Mouse (Mus musculus): ENCODE results near the gene Pkd1. TPM values are rescaled to one million over a fixed set of nuclear protein-coding genes. Genes with fewer than 3 reads are reported as not detected.

The Pkd1 gene
- polyA plus RNA-seq, 1 experiment from 2014 or later: 35.9 TPM

DNA sequence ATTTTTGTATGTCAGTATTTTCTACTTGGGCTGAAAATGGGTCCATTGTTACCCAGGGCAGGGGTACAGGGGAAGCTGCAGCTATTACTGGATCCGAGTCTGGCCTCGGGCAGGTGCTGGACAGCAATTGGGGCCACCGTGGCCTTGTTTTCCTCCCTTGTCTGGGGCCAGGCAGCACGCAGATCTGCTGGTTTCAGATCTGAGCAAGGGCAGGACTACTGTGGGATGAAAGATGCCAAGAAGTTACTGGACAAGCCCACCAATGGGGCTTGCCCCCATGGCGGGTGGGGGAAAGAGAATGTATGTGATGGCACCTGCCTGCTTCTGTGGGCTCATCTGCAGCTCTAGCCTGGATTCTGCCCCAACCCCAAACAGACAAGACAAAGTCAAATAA lies 46.4 kb downstream of the Pkd1 start:
- ATAC-seq (ENCODE audit: insufficient number of reproducible peaks, insufficient read depth, low FRiP score, low read depth): no peak
- Histone ChIP-seq H3K27ac (ENCODE audit: low read length) (no peak overlapping the region), H3K9me3 (ENCODE audit: control insufficient read depth, low read depth, low read length) (no peaks in the 10 kb centered on the region), H3K4me1 (ENCODE audit: control insufficient read depth, insufficient read depth, low read length) (no peaks in the 10 kb centered on the region), H3K27me3 (ENCODE audit: control insufficient read depth, insufficient read depth, low read length) (no peaks in the 10 kb centered on the region), H3K4me2 (replicated peaks; ENCODE audit: low read depth, low read length) (no peak overlapping the region), H3K4me3 (ENCODE audit: low read depth, low read length) (no peak overlapping the region), H3K9ac (replicated peaks; ENCODE audit: low read depth, low read length) (no peak overlapping the region), H3K36me3 (ENCODE audit: control insufficient read depth, insufficient read depth, low read length) (peaks cover 72% of the 10 kb centered on the region)
- WGBS: 69% methylated on average over 5 of the region's 5 CpGs

DNA sequence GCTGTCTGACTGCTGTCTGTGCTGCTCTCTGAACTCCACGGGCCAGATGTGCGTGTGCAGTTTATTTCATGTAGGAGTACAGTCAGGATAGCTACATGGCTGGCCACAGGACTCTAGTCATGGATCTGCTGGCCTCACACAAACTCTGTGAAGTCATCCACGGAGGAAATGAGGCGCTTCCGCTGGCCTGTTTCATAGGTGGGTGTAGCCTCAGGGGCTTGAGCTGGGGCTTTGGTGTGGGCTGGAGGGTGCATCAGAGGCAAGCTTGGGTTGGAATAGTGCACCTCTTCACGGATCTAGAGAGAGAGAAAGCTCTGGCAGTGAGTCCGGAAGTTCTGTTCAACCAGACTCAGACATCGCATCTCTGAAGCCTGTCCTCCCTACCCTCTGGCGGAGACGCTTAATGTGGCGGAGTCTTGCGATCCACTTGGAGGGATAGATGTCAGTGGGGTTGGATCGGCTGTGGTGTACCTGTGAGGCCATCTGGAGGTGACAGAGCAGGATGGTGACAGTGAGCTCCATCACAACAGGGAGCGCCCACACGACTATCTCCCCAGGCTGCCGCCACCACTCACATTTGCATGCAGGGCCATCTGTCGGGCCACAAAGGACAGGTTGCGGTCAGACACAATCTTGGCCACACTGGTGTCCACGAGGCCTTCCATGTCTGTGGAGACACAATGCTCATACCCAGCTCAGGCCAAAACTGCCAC lies 47.0 kb downstream of the Pkd1 start:
- ATAC-seq (ENCODE audit: insufficient number of reproducible peaks, insufficient read depth, low FRiP score, low read depth): no peak
- 90% methylated on average over 19 of the region's 19 CpGs for WGBS
- no peak overlapping the region for H3K9ac ChIP-seq (replicated peaks; ENCODE audit: low read depth, low read length)
- no peak overlapping the region for H3K27ac ChIP-seq (ENCODE audit: low read length)
- H3K4me2 ChIP-seq (replicated peaks; ENCODE audit: low read depth, low read length): no peak overlapping the region
- H3K4me3 ChIP-seq (ENCODE audit: low read depth, low read length): no peak overlapping the region
- no peaks in the 10 kb centered on the region for H3K4me1 ChIP-seq (ENCODE audit: control insufficient read depth, insufficient read depth, low read length)
- H3K9me3 ChIP-seq (ENCODE audit: control insufficient read depth, low read depth, low read length): no peaks in the 10 kb centered on the region
- H3K27me3 ChIP-seq (ENCODE audit: control insufficient read depth, insufficient read depth, low read length): no peaks in the 10 kb centered on the region
- H3K36me3 ChIP-seq (ENCODE audit: control insufficient read depth, insufficient read depth, low read length): peaks cover 69% of the 10 kb centered on the region

DNA sequence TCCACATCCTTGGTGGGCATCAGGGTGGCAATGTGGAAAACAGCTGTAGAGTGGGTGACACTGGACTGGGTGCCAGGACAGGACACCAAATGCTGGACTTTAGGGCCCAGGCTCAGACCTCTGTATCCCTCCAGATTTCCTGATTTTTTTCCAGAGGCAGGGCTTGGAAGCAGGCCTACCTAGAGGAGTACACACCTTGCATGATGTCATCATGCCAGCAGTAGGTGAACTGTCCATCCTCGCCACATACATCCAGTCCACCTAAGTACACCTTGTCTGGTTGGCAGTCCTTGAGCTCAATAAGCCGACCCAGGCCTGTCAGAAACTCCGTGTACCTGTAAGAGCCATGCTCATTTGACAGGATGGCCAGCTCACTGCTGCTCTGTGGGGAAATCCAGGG lies 48.4 kb downstream of the Pkd1 start:
- H3K36me3 ChIP-seq (ENCODE audit: control insufficient read depth, insufficient read depth, low read length): peaks cover 69% of the 10 kb centered on the region
- no peak overlapping the region for H3K4me2 ChIP-seq (replicated peaks; ENCODE audit: low read depth, low read length)
- H3K9me3 ChIP-seq (ENCODE audit: control insufficient read depth, low read depth, low read length): no peaks in the 10 kb centered on the region
- 86% methylated on average over 3 of the region's 3 CpGs for WGBS
- no peaks in the 10 kb centered on the region for H3K4me1 ChIP-seq (ENCODE audit: control insufficient read depth, insufficient read depth, low read length)
- H3K27ac ChIP-seq (ENCODE audit: low read length): no peak overlapping the region
- no peak overlapping the region for H3K4me3 ChIP-seq (ENCODE audit: low read depth, low read length)
- H3K9ac ChIP-seq (replicated peaks; ENCODE audit: low read depth, low read length): no peak overlapping the region
- no peaks in the 10 kb centered on the region for H3K27me3 ChIP-seq (ENCODE audit: control insufficient read depth, insufficient read depth, low read length)
- no peak for ATAC-seq (ENCODE audit: insufficient number of reproducible peaks, insufficient read depth, low FRiP score, low read depth)

DNA sequence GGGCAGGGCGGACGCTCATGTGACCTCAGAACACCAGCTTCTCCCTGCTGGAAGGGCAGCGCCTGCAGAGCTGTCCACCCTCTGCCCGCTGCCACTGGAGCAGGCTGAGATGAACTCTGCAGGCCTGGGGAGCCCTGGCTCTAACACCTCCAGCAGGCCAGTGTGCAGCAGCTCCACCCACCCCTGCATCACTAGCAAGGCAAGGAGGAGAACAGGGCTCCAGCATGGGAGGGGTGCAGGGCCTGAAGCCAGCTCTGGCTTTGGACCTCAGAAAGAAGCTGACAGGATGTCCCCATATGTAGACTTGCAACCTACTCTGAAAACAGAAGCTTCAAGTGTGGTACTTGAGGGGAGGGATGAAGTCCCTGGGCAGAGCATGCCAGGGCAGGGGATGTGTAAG lies 50.9 kb downstream of the Pkd1 start:
- H3K27ac ChIP-seq (ENCODE audit: low read length): no peak overlapping the region
- H3K4me3 ChIP-seq (ENCODE audit: low read depth, low read length): no peak overlapping the region
- H3K9ac ChIP-seq (replicated peaks; ENCODE audit: low read depth, low read length): no peak overlapping the region
- WGBS: 90% methylated on average over 4 of the region's 4 CpGs
- H3K9me3 ChIP-seq (ENCODE audit: control insufficient read depth, low read depth, low read length): no peaks in the 10 kb centered on the region
- peaks cover 55% of the 10 kb centered on the region for H3K36me3 ChIP-seq (ENCODE audit: control insufficient read depth, insufficient read depth, low read length)
- H3K4me2 ChIP-seq (replicated peaks; ENCODE audit: low read depth, low read length): no peak overlapping the region
- no peaks in the 10 kb centered on the region for H3K27me3 ChIP-seq (ENCODE audit: control insufficient read depth, insufficient read depth, low read length)
- ATAC-seq (ENCODE audit: insufficient number of reproducible peaks, insufficient read depth, low FRiP score, low read depth): no peak
- no peaks in the 10 kb centered on the region for H3K4me1 ChIP-seq (ENCODE audit: control insufficient read depth, insufficient read depth, low read length)

DNA sequence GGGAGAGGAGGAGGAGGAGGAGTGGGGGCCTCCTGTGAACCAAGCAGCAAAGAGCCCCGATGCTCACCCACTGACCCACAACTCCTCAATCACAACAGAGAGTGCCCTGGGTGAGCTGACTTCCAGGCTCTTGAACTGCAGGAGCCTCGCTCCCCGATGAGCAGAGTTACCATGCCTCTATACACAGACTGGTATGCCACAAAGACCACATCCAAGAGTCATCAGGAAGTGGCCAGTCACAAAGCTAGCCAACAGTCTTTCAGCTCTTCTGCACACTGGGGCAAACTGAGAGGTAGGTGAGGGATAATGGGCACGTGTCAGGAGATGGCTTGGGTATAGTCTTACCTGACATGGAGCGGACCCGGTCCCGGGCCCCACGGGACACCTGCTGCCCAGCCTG lies 54.3 kb downstream of the Pkd1 start:
- no peak for ATAC-seq (ENCODE audit: insufficient number of reproducible peaks, insufficient read depth, low FRiP score, low read depth)
- no peak overlapping the region for H3K9ac ChIP-seq (replicated peaks; ENCODE audit: low read depth, low read length)
- no peak overlapping the region for H3K27ac ChIP-seq (ENCODE audit: low read length)
- no peaks in the 10 kb centered on the region for H3K9me3 ChIP-seq (ENCODE audit: control insufficient read depth, low read depth, low read length)
- H3K4me2 ChIP-seq (replicated peaks; ENCODE audit: low read depth, low read length): no peak overlapping the region
- no peaks in the 10 kb centered on the region for H3K4me1 ChIP-seq (ENCODE audit: control insufficient read depth, insufficient read depth, low read length)
- no peak overlapping the region for H3K4me3 ChIP-seq (ENCODE audit: low read depth, low read length)
- whole genome bisulfite sequencing: 88% methylated on average over 8 of the region's 8 CpGs
- H3K27me3 ChIP-seq (ENCODE audit: control insufficient read depth, insufficient read depth, low read length): no peaks in the 10 kb centered on the region
- H3K36me3 ChIP-seq (ENCODE audit: control insufficient read depth, insufficient read depth, low read length): peaks cover 55% of the 10 kb centered on the region

DNA sequence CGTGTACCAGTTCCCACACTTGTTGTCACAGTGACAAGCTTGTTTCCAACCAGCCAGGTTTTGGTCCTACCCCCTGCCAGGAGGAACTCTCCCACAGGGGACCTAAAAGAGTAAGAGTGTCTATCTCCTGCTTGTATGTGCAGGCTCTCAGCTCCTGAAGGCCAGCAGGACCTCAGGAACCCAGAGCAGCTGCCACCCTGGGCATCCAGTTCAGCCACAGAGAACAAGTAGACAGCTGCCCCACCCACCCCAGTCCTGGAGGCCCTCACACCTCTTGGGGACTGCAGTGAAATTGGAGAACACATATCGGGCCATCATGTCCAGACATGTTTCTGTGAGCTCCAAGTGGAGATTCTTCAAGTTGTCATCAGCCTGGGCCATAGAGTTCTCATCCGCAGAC lies 54.9 kb downstream of the Pkd1 start:
- Histone ChIP-seq H3K36me3 (ENCODE audit: control insufficient read depth, insufficient read depth, low read length) (peaks cover 53% of the 10 kb centered on the region), H3K4me1 (ENCODE audit: control insufficient read depth, insufficient read depth, low read length) (no peaks in the 10 kb centered on the region), H3K27me3 (ENCODE audit: control insufficient read depth, insufficient read depth, low read length) (no peaks in the 10 kb centered on the region), H3K27ac (ENCODE audit: low read length) (no peak overlapping the region), H3K9me3 (ENCODE audit: control insufficient read depth, low read depth, low read length) (no peaks in the 10 kb centered on the region), H3K9ac (replicated peaks; ENCODE audit: low read depth, low read length) (no peak overlapping the region), H3K4me3 (ENCODE audit: low read depth, low read length) (no peak overlapping the region), H3K4me2 (replicated peaks; ENCODE audit: low read depth, low read length) (no peak overlapping the region)
- 90% methylated on average over 3 of the region's 3 CpGs for WGBS
- no peak for ATAC-seq (ENCODE audit: insufficient number of reproducible peaks, insufficient read depth, low FRiP score, low read depth)

DNA sequence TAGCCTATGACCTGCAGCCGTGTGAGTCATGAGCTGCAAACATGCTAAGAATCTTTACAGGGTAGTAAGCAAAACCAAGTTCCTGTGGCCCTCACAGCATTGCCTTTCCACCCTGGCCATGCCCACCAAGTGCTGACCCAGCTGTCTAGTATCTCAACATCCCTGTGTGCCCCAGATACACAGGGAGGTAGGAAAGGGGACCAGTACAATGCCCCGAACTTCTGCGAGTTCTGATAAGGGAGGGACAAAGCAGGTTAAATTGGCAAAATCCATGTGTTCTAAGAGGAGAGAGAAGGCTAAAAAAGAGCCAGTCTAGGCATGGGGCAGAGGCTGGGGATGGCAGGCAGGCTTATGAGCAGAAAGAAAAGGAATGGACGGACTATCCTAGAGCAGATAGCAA lies 58.7 kb downstream of the Pkd1 start:
- no peaks in the 10 kb centered on the region for H3K4me1 ChIP-seq (ENCODE audit: control insufficient read depth, insufficient read depth, low read length)
- WGBS: 86% methylated on average over 4 of the region's 4 CpGs
- no peak for ATAC-seq (ENCODE audit: insufficient number of reproducible peaks, insufficient read depth, low FRiP score, low read depth)
- H3K4me2 ChIP-seq (replicated peaks; ENCODE audit: low read depth, low read length): no peak overlapping the region
- no peak overlapping the region for H3K4me3 ChIP-seq (ENCODE audit: low read depth, low read length)
- no peak overlapping the region for H3K9ac ChIP-seq (replicated peaks; ENCODE audit: low read depth, low read length)
- peaks cover 39% of the 10 kb centered on the region for H3K36me3 ChIP-seq (ENCODE audit: control insufficient read depth, insufficient read depth, low read length)
- no peaks in the 10 kb centered on the region for H3K9me3 ChIP-seq (ENCODE audit: control insufficient read depth, low read depth, low read length)
- H3K27me3 ChIP-seq (ENCODE audit: control insufficient read depth, insufficient read depth, low read length): no peaks in the 10 kb centered on the region
- no peak overlapping the region for H3K27ac ChIP-seq (ENCODE audit: low read length)

DNA sequence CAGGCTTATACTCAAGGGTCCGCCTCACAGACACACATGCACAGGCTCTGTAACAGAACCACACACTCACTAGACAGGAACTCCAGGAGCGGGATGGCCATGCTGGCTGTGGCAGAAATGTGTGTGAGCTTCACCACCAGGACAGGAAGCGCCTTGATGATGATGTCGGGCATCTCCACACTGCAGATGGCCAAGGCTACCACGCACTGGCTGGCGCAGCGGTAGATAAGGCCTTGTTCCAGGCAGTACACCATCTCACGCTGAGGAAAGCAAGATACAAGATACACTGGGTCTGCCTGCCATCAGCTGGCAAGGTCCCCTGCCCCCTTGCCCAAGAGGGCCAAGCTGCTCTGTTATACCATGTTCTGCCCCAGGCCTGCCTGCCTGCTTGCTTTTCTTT lies 59.2 kb downstream of the Pkd1 start:
- Histone ChIP-seq H3K27ac (ENCODE audit: low read length) (no peak overlapping the region), H3K27me3 (ENCODE audit: control insufficient read depth, insufficient read depth, low read length) (no peaks in the 10 kb centered on the region), H3K4me2 (replicated peaks; ENCODE audit: low read depth, low read length) (no peak overlapping the region), H3K4me1 (ENCODE audit: control insufficient read depth, insufficient read depth, low read length) (no peaks in the 10 kb centered on the region), H3K9ac (replicated peaks; ENCODE audit: low read depth, low read length) (no peak overlapping the region), H3K36me3 (ENCODE audit: control insufficient read depth, insufficient read depth, low read length) (peaks cover 44% of the 10 kb centered on the region), H3K9me3 (ENCODE audit: control insufficient read depth, low read depth, low read length) (no peaks in the 10 kb centered on the region), H3K4me3 (ENCODE audit: low read depth, low read length) (no peak overlapping the region)
- WGBS: 89% methylated on average over 8 of the region's 8 CpGs
- ATAC-seq (ENCODE audit: insufficient number of reproducible peaks, insufficient read depth, low FRiP score, low read depth): no peak

DNA sequence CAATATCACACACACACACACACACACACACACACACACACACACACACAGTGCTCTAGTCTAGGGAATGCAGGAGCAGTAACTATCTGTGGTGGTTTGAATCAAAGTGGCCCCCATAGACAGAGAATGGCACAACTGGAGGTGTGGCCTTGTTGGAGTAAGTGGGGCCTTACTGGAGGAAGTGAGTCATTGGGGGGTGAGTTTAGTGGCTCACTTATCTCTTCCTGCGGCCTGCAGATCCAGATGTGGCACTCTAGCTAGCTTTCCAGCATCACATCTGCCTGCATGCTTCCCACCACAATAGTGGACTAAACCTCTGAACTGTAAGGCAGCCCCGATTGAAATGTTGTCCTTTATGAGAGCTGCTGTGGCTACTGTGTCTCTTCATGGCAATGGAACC lies 61.1 kb downstream of the Pkd1 start:
- 77% methylated on average over 2 of the region's 2 CpGs for WGBS
- Histone ChIP-seq H3K9me3 (ENCODE audit: control insufficient read depth, low read depth, low read length) (no peaks in the 10 kb centered on the region), H3K4me1 (ENCODE audit: control insufficient read depth, insufficient read depth, low read length) (no peaks in the 10 kb centered on the region), H3K36me3 (ENCODE audit: control insufficient read depth, insufficient read depth, low read length) (peaks cover 54% of the 10 kb centered on the region), H3K4me3 (ENCODE audit: low read depth, low read length) (no peak overlapping the region), H3K27ac (ENCODE audit: low read length) (no peak overlapping the region), H3K27me3 (ENCODE audit: control insufficient read depth, insufficient read depth, low read length) (no peaks in the 10 kb centered on the region), H3K9ac (replicated peaks; ENCODE audit: low read depth, low read length) (no peak overlapping the region), H3K4me2 (replicated peaks; ENCODE audit: low read depth, low read length) (no peak overlapping the region)
- no peak for ATAC-seq (ENCODE audit: insufficient number of reproducible peaks, insufficient read depth, low FRiP score, low read depth)
